Mouse (Mus musculus) midbrain, embryonic 11.5 days (tissue): ENCODE data around the gene Def8. TPM values are rescaled to one million over a fixed set of nuclear protein-coding genes. Genes with fewer than 3 reads are reported as not detected.
A peak's percentile ranks its signal among the peaks of the same experiment; 100 is the strongest.
"Not testable (repeated sequence)": the region's sequence is repeated elsewhere in the genome, so short reads cannot be mapped to it uniquely, and the experiment has no call there.

ENCODE experiments used
- ATAC-seq: fragments of 200-750 bp; cut with Nextera tagmentation; 2 replicates; pipeline ENCODE4 v1.8.0; 2017; ENCODE audit warnings: moderate TSS enrichment, moderate library complexity; ENCODE audit not compliant: low FRiP score
- DNase-seq: peaks from one replicate; pipeline ENCODE4 v3.0.0; 2015; ENCODE audit warnings: low spot score; ENCODE audit errors: missing footprints
- H3K27ac ChIP-seq: fragments of 300-500 bp; sonication (generic); 2 replicates; pipeline ENCODE4 v1.5.1; 2014; ENCODE audit warnings: low read depth, low read length
- H3K27me3 ChIP-seq: fragments of 300-500 bp; sonication (generic); 2 replicates; pipeline ENCODE4 v1.6.1; 2014; ENCODE audit warnings: mild to moderate bottlenecking, low read length, moderate library complexity, mixed read lengths; ENCODE audit not compliant: control insufficient read depth, insufficient read depth
- H3K36me3 ChIP-seq: fragments of 300-500 bp; sonication (generic); 2 replicates; pipeline ENCODE4 v1.6.1; 2014; ENCODE audit warnings: mild to moderate bottlenecking, low read length, moderate library complexity, mixed read lengths; ENCODE audit not compliant: control insufficient read depth, insufficient read depth
- H3K4me1 ChIP-seq: fragments of 300-500 bp; sonication (generic); 2 replicates; pipeline ENCODE4 v1.6.1; 2014; ENCODE audit warnings: low read length; ENCODE audit not compliant: control insufficient read depth, insufficient read depth
- H3K4me2 ChIP-seq: fragments of 300-500 bp; sonication (generic); 2 replicates; pipeline ENCODE4 v1.6.1; 2014; ENCODE audit warnings: mild to moderate bottlenecking, moderate library complexity
- H3K4me3 ChIP-seq: fragments of 300-500 bp; sonication (generic); 2 replicates; pipeline ENCODE4 v1.5.1; 2014; ENCODE audit warnings: low read depth, low read length
- H3K9ac ChIP-seq: fragments of 300-500 bp; sonication (generic); 2 replicates; pipeline ENCODE4 v1.6.1; 2014; ENCODE audit warnings: low read length
- H3K9me3 ChIP-seq: fragments of 300-500 bp; sonication (generic); 2 replicates; pipeline ENCODE4 v1.6.1; 2016; ENCODE audit warnings: low read length; ENCODE audit not compliant: control insufficient read depth
- WGBS: fragments of 180-500 bp; shearing (Covaris S2); extraction: QIAGEN DNeasy Blood & Tissue Kit; methylation state at CpG from one replicate; pipeline ENCODE4 v1.1.7; 2014; 5-methylcytosine and 5-hydroxymethylcytosine counted together
- polyA plus RNA-seq: library from polyadenylated mRNA; unstranded; fragments of >200 nt; fragmentation: Nextera tagmentation; extraction: Ambion mirVana; gene quantifications from 2 replicates; pipeline ENCODE4 v1.2.1, GENCODE M21; 2014

The Def8 gene
- polyA plus RNA-seq, 1 experiment from 2014 or later: 35.3 TPM

GRCm38 (mm10) chr8:123453291-123453690 lies 30.0 kb downstream of the Def8 start:
- Histone ChIP-seq H3K27ac (no peak overlapping the region), H3K27me3 (no peaks in the 10 kb centered on the region), H3K4me1 (no peaks in the 10 kb centered on the region), H3K9ac (no peak overlapping the region), H3K4me3 (no peak overlapping the region), H3K9me3 (no peaks in the 10 kb centered on the region), H3K4me2 (no peak overlapping the region), H3K36me3 (peaks cover 17% of the 10 kb centered on the region)
- ATAC-seq: no peak
- WGBS: 88% methylated on average over 7 of the region's 7 CpGs
- no peak for DNase-seq

GRCm38 (mm10) chr8:123453951-123454350 lies 30.6 kb downstream of the Def8 start:
- H3K9me3 ChIP-seq: no peaks in the 10 kb centered on the region
- H3K4me2 ChIP-seq: no peak overlapping the region
- H3K27ac ChIP-seq: no peak overlapping the region
- ATAC-seq: no peak
- no peak overlapping the region for H3K4me3 ChIP-seq
- no peak overlapping the region for H3K9ac ChIP-seq
- H3K36me3 ChIP-seq: peaks cover 17% of the 10 kb centered on the region
- no peak for DNase-seq
- H3K27me3 ChIP-seq: no peaks in the 10 kb centered on the region
- H3K4me1 ChIP-seq: no peaks in the 10 kb centered on the region
- 81% methylated on average over 5 of the region's 5 CpGs for WGBS

- no peaks in the 10 kb centered on the region for H3K9me3 ChIP-seq
- ATAC-seq (no peak), DNase-seq (no peak)
- no peak overlapping the region for H3K9ac ChIP-seq
- H3K36me3 ChIP-seq: peaks cover 19% of the 10 kb centered on the region
- H3K27ac ChIP-seq: no peak overlapping the region
- no peak overlapping the region for H3K4me2 ChIP-seq
- no peaks in the 10 kb centered on the region for H3K27me3 ChIP-seq
- 96% methylated on average over 6 of the region's 6 CpGs for WGBS
- H3K4me1 ChIP-seq: no peaks in the 10 kb centered on the region
- H3K4me3 ChIP-seq: no peak overlapping the region
Measured at GRCm38 (mm10) chr8:123454559-123454958, 31.2 kb downstream of the Def8 start.

GRCm38 (mm10) chr8:123463651-123464050 lies 40.3 kb downstream of the Def8 start:
- H3K4me2 ChIP-seq: no peak overlapping the region
- H3K36me3 ChIP-seq: peaks cover 7% of the 10 kb centered on the region; the same call in 1 of the 2 replicates
- H3K9ac ChIP-seq: no peak overlapping the region
- H3K4me1 ChIP-seq: no peaks in the 10 kb centered on the region
- ATAC-seq (no peak), DNase-seq (no peak)
- H3K27ac ChIP-seq: no peak overlapping the region
- H3K27me3 ChIP-seq: no peaks in the 10 kb centered on the region
- H3K4me3 ChIP-seq: no peak overlapping the region
- WGBS: 88% methylated on average over 4 of the region's 4 CpGs
- H3K9me3 ChIP-seq: no peaks in the 10 kb centered on the region

- WGBS: 80% methylated on average over 3 of the region's 3 CpGs
Measured at GRCm38 (mm10) chr8:123467476-123467875, 44.1 kb downstream of the Def8 start.

GRCm38 (mm10) chr8:123472991-123473390 lies 49.7 kb downstream of the Def8 start:
- not testable (repeated sequence) for H3K9me3 ChIP-seq, H3K4me1 ChIP-seq, DNase-seq, H3K9ac ChIP-seq, H3K27me3 ChIP-seq, ATAC-seq, H3K4me3 ChIP-seq, H3K36me3 ChIP-seq, H3K27ac ChIP-seq, H3K4me2 ChIP-seq
- WGBS: 71% methylated on average over 6 of the region's 6 CpGs

More at GRCm38 (mm10) chr8:123467476-123467875, 44.1 kb downstream of the Def8 start:
- no peak for DNase-seq
- no peaks in the 10 kb centered on the region for H3K4me1 ChIP-seq
- ATAC-seq: no peak
- H3K4me2 ChIP-seq: no peak overlapping the region
- H3K27me3 ChIP-seq: no peaks in the 10 kb centered on the region
- no peak overlapping the region for H3K9ac ChIP-seq
- H3K36me3 ChIP-seq: no peaks in the 10 kb centered on the region
- no peaks in the 10 kb centered on the region for H3K9me3 ChIP-seq
- no peak overlapping the region for H3K4me3 ChIP-seq
- no peak overlapping the region for H3K27ac ChIP-seq

- ATAC-seq, H3K36me3 ChIP-seq, H3K4me3 ChIP-seq, H3K27ac ChIP-seq, H3K27me3 ChIP-seq, DNase-seq, H3K4me2 ChIP-seq, H3K9me3 ChIP-seq, H3K9ac ChIP-seq: not testable (repeated sequence)
- peaks cover 10% of the 10 kb centered on the region for H3K4me1 ChIP-seq
- WGBS: 70% methylated on average over 5 of the region's 5 CpGs
Measured at GRCm38 (mm10) chr8:123474549-123474948, 51.2 kb downstream of the Def8 start.

- peak; percentile 90 for DNase-seq
- Histone ChIP-seq H3K9me3 (no peaks in the 10 kb centered on the region), H3K4me1 (peaks cover 10% of the 10 kb centered on the region), H3K27ac (peak overlapping the region; percentile 88), H3K9ac (peak overlapping the region; percentile 88), H3K27me3 (no peaks in the 10 kb centered on the region), H3K36me3 (0 out of 2 replicates have a peak, but pooled peaks cover 2% of the 10 kb centered on the region), H3K4me2 (peak overlapping the region; percentile 57), H3K4me3 (peak overlapping the region; percentile 85)
- ATAC-seq: peak; percentile 59
- 9% methylated on average over 34 of the region's 34 CpGs for WGBS
Measured at GRCm38 (mm10) chr8:123476911-123477736, 53.8 kb downstream of the Def8 start.

- peak within 1 kb of the TSS; percentile 88 for H3K27ac ChIP-seq
- peak; percentile 93 for ATAC-seq
- no peaks in the 10 kb centered on the region for H3K27me3 ChIP-seq
- peak within 1 kb of the TSS; percentile 88 for H3K9ac ChIP-seq
- no peaks in the 10 kb centered on the region for H3K9me3 ChIP-seq
- peaks cover 6% of the 10 kb centered on the region; the same call in 1 of the 2 replicates for H3K36me3 ChIP-seq
- H3K4me1 ChIP-seq: peaks cover 10% of the 10 kb centered on the region
- H3K4me3 ChIP-seq: peak within 1 kb of the TSS; percentile 85
- DNase-seq: peak; percentile 100
- peak within 1 kb of the TSS; percentile 57 for H3K4me2 ChIP-seq
- under 1% methylated on average over 54 of the region's 58 CpGs for WGBS
Measured at GRCm38 (mm10) chr8:123477737-123478258, 54.5 kb downstream of the Def8 start, which contains the start of gene Afg3l1. Gene Afg3l1, plus strand, starts transcription at chr8:123477903.
